Mouse (Mus musculus) intestine, embryonic 15.5 days (tissue): Measurements from ENCODE around the gene Shkbp1. TPM values are rescaled to one million over a fixed set of nuclear protein-coding genes. Genes with fewer than 3 reads are reported as not detected.

ENCODE experiments used
- ATAC-seq: fragments of 200-750 bp; cut with Nextera tagmentation; 2 replicates; pipeline ENCODE4 v1.8.0; 2017; ENCODE audit warnings: moderate TSS enrichment, moderate library complexity
- H3K27ac ChIP-seq: fragments of 300-500 bp; sonication (generic); 2 replicates; pipeline ENCODE4 v1.5.1; 2015; ENCODE audit warnings: mild to moderate bottlenecking, inconsistent platforms
- H3K27me3 ChIP-seq: fragments of 300-500 bp; sonication (generic); replicated peaks from 2 replicates; pipeline ENCODE4 v1.6.1; 2015; ENCODE audit warnings: inconsistent platforms
- H3K36me3 ChIP-seq: fragments of 300-500 bp; sonication (generic); 2 replicates; pipeline ENCODE4 v1.6.1; 2015; ENCODE audit warnings: inconsistent platforms
- H3K4me1 ChIP-seq: fragments of 300-500 bp; sonication (generic); replicated peaks from 2 replicates; pipeline ENCODE4 v1.6.1; 2015; ENCODE audit warnings: inconsistent platforms
- H3K4me2 ChIP-seq: fragments of 300-500 bp; sonication (generic); replicated peaks from 2 replicates; pipeline ENCODE4 v1.6.1; 2015; ENCODE audit warnings: mild to moderate bottlenecking, inconsistent platforms
- H3K4me3 ChIP-seq: fragments of 300-500 bp; sonication (generic); replicated peaks from 2 replicates; pipeline ENCODE4 v1.5.1; 2015; ENCODE audit warnings: inconsistent platforms
- H3K9ac ChIP-seq: fragments of 300-500 bp; sonication (generic); 2 replicates; pipeline ENCODE4 v1.6.1; 2015; ENCODE audit warnings: inconsistent platforms
- H3K9me3 ChIP-seq: fragments of 300-500 bp; sonication (generic); 2 replicates; pipeline ENCODE4 v1.6.1; 2016; ENCODE audit warnings: inconsistent platforms
- WGBS: fragments of 180-500 bp; shearing (Covaris S2); methylation state at CpG from one replicate; pipeline ENCODE4 v1.1.7; 2015; 5-methylcytosine and 5-hydroxymethylcytosine counted together
- polyA plus RNA-seq: library from polyadenylated mRNA; unstranded; fragments of >200 nt; fragmentation: Nextera tagmentation; extraction: Ambion mirVana; gene quantifications from 2 replicates; pipeline ENCODE4 v1.2.1, GENCODE M21; 2015

The Shkbp1 gene
- 35.0 and 35.5 TPM in 2 replicates for polyA plus RNA-seq

DNA sequence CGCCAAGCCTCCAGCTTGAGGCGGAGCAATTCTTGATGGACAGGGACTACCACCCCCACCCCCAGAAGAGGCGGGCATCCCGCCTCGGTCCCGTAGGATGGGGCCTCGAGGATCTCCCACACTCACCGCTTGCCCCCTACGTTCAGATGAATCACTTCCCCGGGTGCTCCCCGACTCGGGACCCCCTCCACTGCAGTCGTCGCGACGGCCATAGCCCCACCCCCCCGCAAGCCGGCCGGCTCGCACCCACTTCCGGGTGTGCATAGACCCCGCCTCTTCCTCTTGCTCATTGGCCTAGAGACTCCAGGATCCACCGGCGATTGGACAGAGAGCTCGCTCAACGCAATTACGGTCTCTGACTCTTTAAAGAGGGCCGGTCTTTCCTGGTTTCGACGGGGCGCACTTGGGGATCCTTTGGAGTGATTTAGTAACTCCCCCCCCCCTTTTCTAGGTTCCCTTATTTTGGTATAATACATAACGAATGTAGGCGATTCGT, at the start of gene Shkbp1:
Gene Shkbp1, minus strand, starts transcription at position 275 of the 496 bp plus-strand sequence.
- H3K4me2 ChIP-seq = peak within 1 kb of the TSS; percentile 82
- no peaks in the 10 kb centered on the region for H3K9me3 ChIP-seq
- H3K4me1 ChIP-seq = peaks cover 18% of the 10 kb centered on the region
- peak; percentile 94 for ATAC-seq
- under 1% methylated on average over 34 of the region's 34 CpGs for WGBS
- H3K36me3 ChIP-seq = no peaks in the 10 kb centered on the region
- H3K9ac ChIP-seq = peak within 1 kb of the TSS; percentile 57
- peak within 1 kb of the TSS; percentile 74 for H3K4me3 ChIP-seq
- H3K27me3 ChIP-seq = no peaks in the 10 kb centered on the region
- peak within 1 kb of the TSS; percentile 85 for H3K27ac ChIP-seq

DNA sequence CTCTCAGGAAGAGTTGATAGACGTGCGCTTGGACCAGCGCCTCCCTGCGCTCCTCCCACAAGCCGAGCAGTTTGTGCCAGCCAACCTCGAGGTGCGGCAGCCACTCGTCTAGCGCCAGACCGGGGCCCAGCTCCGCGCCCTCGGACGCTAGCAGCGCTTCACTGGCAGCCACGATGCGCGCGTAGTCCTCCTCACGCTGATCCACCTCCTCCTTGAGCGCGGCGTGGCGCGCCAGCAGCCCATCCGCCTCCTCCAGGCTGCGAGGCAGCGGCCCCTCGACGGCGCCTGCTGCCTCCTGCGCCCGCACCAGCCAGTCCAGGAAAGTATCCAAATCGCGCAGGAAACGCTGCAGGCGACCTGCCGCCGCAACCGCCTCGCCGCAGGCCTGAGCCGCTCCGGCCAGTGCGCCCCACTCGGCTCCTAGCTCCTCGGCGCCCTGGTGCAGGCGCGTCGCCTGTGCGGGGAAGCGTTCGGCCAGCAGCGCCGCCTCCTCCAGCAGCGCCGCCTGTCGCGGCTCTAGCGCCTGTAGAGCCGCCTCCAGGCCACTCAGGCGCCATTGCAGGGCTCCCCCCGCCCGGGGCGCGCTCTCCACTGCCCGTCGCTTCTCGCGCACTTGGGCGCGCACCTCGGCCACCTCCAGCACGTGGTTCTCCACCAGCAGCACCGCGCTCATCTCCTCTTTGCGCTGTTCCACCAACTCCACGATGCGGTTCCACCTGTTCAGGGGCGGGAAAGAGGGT, 48.6 kb upstream of the Shkbp1 start:
- no peak overlapping the region for H3K9ac ChIP-seq
- ATAC-seq = no peak
- peak overlapping the region; percentile 21 for H3K4me3 ChIP-seq
- peaks cover 77% of the 10 kb centered on the region for H3K27me3 ChIP-seq
- WGBS = 8% methylated on average over 78 of the region's 81 CpGs
- peaks cover 20% of the 10 kb centered on the region for H3K4me1 ChIP-seq
- no peaks in the 10 kb centered on the region for H3K36me3 ChIP-seq
- H3K9me3 ChIP-seq = no peaks in the 10 kb centered on the region
- H3K4me2 ChIP-seq = peak overlapping the region; percentile 47
- no peak overlapping the region for H3K27ac ChIP-seq

DNA sequence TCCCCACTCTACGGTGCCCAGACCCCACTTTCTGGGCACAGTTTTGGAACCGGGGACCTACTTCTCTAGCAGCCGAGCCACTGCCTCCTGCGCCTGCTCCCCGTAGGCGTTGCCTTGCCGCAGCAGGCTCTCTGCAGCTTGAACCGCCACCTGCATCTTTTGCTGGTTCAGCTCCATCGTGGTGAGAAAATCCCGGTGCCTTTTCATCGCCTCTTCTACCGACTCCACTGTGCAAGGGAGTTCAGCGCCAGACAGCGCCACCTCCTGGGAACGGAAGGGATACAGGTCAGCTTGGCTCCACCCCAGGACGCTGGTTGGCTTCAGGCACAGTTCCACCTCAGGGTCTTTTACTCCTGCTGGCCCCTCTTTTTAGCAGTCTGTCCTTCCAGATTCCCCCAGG, 46.9 kb upstream of the Shkbp1 start:
- ATAC-seq = 0 out of 2 replicates have a peak, but pooled peaks have one; percentile 45
- H3K27me3 ChIP-seq = peaks cover 69% of the 10 kb centered on the region

DNA sequence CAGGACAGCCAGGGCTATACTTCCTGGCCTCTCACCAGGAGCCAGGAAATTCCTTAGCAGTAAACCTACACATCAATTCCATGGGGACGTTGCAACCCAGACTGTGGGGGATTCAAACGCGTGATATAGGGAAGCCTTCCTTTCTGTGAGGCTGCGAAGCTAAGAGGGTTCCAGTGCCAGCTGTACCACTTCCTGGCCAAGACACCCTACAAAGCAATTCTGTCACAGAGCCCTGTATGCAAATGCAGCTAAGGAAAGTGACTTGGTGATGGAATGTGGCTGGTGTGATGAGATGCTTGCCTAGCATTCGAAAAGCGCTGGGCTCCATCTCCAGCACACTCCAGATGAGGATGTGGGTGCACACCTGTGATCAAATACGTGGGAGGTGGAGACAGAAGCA, 44.7 kb upstream of the Shkbp1 start:
- no peak overlapping the region for H3K4me2 ChIP-seq
- no peaks in the 10 kb centered on the region for H3K9me3 ChIP-seq
- no peaks in the 10 kb centered on the region for H3K36me3 ChIP-seq
- no peak overlapping the region for H3K9ac ChIP-seq
- H3K27me3 ChIP-seq = peaks cover 70% of the 10 kb centered on the region
- H3K4me3 ChIP-seq = no peak overlapping the region
- WGBS = 70% methylated on average over 7 of the region's 7 CpGs
- no peak for ATAC-seq
- peaks cover 9% of the 10 kb centered on the region; the same call in 1 of the 2 replicates for H3K4me1 ChIP-seq
- no peak overlapping the region for H3K27ac ChIP-seq

More for the DNA sequence above, 46.9 kb upstream of the Shkbp1 start:
- WGBS = 10% methylated on average over 16 of the region's 16 CpGs
- H3K4me3 ChIP-seq = no peak overlapping the region
- H3K4me2 ChIP-seq = no peak overlapping the region
- H3K36me3 ChIP-seq = no peaks in the 10 kb centered on the region
- peaks cover 7% of the 10 kb centered on the region; the same call in 1 of the 2 replicates for H3K4me1 ChIP-seq
- H3K9ac ChIP-seq = no peak overlapping the region
- no peak overlapping the region for H3K27ac ChIP-seq
- no peaks in the 10 kb centered on the region for H3K9me3 ChIP-seq

DNA sequence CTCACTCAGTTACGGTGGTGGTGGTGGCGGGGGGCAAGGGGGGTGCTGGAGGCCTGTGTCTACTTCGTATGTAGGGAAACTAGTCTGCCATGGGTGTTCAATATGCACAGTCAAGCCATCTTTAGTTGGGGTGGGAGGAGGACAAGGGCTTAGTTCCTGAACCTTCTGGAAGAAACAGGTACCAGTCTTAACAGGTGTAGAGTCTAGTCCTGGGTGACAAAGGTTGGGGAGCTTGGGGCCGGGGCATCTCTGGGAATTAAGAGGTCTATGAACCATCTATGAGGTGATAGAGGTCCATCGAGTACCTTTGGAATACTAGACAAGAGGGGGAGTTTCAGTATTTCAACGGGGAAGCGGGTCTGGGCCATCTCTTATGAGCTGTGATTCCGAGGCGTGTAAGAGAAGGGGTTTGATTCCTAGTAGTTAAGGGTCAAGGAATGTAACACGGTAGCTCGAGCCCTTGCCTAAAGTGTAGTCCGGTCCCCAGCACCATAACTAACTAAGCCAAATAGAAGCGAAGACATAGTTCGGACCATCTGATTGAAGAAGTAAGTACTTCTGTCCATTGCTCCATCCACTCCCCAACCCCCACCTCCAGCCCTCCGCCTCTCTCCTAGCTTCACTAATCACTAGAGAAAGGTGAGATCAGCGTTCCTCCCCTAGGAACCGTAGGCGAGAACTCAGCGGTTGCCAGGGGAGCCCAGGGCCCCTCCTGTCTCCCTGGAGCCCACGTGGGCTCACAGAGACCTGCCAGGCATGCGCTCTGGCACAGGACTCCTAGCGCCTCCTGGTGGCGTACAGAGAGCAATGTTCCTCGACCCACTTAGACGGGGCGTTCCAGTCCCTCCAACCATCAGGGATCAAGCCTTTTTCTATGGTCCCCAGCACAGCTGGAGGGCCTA, 41.5 kb upstream of the Shkbp1 start:
- Histone ChIP-seq H3K4me2 (0 out of 2 replicates have a peak overlapping the region, but pooled peaks have one; percentile 22), H3K4me3 (no peak overlapping the region)
- WGBS = 16% methylated on average over 26 of the region's 26 CpGs

DNA sequence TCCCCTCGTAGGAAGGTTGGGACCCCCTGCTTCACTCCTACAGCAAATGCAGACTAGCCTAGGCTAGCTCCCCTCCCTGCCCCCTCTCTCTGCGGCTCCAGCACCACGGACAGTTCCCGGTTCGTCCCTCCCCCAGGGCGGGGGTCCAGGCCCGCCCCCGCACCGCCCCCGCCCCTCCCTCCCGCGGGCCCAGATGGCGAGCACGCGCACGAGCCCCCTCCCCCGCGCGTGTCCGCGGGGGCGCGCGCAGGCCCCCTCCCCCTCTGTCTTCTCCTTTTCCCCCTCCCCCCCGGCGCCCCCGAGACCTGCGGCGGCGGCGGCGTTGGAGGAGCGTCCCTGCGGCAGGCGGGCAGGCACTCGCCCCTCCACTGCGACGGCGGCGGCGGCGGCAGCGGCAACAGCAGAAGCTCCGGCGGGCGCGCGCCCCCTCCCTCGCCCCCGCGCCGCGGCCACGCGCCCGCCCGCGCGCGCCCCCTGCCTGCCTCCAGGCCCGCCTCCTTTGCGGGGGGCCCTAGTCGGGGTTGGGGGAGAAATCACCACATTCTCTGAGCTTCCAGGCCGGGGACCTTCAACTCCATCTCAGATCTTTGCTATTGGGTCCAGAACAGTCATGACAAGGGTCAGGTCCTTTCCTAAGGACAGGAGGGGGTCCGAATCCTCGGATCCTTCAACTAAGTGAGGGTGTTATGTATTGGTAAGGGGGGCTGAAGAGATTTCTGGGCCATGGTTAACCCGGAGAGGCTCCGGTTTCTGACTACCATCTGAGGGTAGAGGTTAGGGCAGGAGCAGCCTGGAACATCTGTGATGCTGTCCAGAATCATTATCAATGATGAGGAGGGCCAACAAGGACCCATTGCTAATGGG, 40.6 kb upstream of the Shkbp1 start:
- 0 out of 2 replicates have a peak, but pooled peaks cover 2% of the 10 kb centered on the region for H3K4me1 ChIP-seq
- peak; percentile 50 for ATAC-seq
- no peaks in the 10 kb centered on the region for H3K9me3 ChIP-seq
- no peak overlapping the region for H3K27ac ChIP-seq
- 2% methylated on average over 53 of the region's 68 CpGs for WGBS
- H3K4me3 ChIP-seq = peak overlapping the region; percentile 49
- H3K9ac ChIP-seq = peak overlapping the region; percentile 28
- H3K4me2 ChIP-seq = peak overlapping the region; percentile 86
- peaks cover 69% of the 10 kb centered on the region for H3K27me3 ChIP-seq
- no peaks in the 10 kb centered on the region for H3K36me3 ChIP-seq

More for the DNA sequence above, 41.5 kb upstream of the Shkbp1 start:
- Histone ChIP-seq H3K9ac (no peak overlapping the region), H3K27ac (no peak overlapping the region), H3K27me3 (peaks cover 66% of the 10 kb centered on the region), H3K9me3 (no peaks in the 10 kb centered on the region), H3K36me3 (no peaks in the 10 kb centered on the region), H3K4me1 (0 out of 2 replicates have a peak, but pooled peaks cover 2% of the 10 kb centered on the region)
- ATAC-seq = peak; percentile 52

DNA sequence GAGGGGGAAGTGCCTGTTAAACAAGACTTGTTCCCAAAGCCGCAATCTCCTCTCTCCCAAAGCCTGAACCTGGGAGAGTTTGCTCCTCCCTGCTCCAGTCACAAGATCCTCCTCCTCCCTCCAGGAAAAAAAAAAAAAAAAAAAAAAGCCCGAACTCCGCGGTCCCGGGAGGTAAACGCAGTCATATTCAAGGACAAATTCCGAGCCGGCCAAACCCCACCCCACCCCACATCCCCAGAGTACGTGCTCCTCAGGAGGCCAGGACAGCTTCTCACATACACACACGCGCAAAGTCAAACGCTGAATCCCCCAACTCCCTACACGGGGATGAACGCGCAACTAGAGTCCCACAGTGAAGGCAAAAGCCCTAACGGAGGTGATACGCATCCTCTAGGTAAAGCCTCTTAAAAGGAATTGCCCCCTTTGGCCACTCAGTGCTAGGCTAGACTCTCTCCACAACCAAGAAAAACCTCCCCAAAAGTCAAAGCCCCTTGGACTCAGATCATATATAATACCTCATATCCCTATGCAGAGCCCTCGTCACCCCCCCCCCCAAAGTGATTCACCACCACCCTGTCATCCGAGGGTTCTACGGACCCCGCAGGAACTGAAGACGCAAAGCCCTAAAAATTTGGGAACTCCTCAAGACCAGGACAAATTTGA, 39.8 kb upstream of the Shkbp1 start:
- Histone ChIP-seq H3K36me3 (no peaks in the 10 kb centered on the region), H3K4me3 (peak overlapping the region; percentile 49), H3K4me2 (peak overlapping the region; percentile 86), H3K9me3 (no peaks in the 10 kb centered on the region), H3K4me1 (0 out of 2 replicates have a peak, but pooled peaks cover 2% of the 10 kb centered on the region), H3K27ac (no peak overlapping the region), H3K9ac (no peak overlapping the region), H3K27me3 (peaks cover 73% of the 10 kb centered on the region)
- WGBS = 1% methylated on average over 22 of the region's 22 CpGs
- ATAC-seq = peak; percentile 31; the same call in 1 of the 2 replicates

DNA sequence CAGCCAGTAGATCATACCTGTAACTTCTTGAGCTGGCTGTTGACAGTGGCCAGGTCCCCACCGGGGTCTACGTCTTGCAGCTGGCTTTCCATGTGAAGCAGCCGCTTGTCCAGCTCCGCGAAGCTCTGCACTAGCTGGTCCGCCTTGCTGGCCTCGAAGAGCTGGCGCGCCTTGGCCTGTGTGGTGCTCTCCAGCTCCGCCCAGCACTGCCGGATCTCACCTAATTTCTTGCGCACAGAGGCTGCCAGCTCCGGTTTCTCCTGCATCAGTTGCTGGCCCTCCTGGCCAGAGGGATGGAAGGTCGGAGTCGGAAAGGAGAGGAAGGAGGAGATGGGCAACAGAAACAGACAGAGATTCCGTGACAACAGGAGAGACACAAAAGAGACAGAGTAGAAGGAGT, 35.6 kb upstream of the Shkbp1 start:
- no peak overlapping the region for H3K27ac ChIP-seq
- H3K4me2 ChIP-seq = no peak overlapping the region
- WGBS = 36% methylated on average over 16 of the region's 16 CpGs
- H3K4me3 ChIP-seq = no peak overlapping the region
- H3K9ac ChIP-seq = no peak overlapping the region
- no peak for ATAC-seq
- 0 out of 2 replicates have a peak, but pooled peaks cover 2% of the 10 kb centered on the region for H3K4me1 ChIP-seq
- no peaks in the 10 kb centered on the region for H3K36me3 ChIP-seq
- H3K9me3 ChIP-seq = no peaks in the 10 kb centered on the region
- H3K27me3 ChIP-seq = peaks cover 49% of the 10 kb centered on the region

DNA sequence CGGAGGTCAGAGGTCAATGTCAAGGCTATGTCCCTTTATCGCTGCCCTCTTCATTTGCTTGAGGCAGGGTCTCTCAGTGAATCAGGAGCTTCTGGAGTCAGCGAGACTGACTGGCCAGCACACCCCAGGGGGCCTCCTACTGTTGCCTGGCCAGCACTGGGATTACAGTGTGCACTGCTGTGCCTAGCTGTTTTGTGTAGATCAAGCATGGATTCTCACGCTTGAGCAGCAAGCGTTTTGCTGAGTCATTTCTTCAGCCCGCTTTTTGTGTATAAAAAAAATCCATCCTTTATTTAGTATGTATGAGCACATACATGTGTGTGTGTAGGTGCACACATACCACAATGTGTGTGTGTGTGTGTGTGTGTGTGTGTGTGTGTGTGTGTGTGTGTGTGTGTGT, 33.4 kb upstream of the Shkbp1 start:
- WGBS = 63% methylated on average over 6 of the region's 6 CpGs

DNA sequence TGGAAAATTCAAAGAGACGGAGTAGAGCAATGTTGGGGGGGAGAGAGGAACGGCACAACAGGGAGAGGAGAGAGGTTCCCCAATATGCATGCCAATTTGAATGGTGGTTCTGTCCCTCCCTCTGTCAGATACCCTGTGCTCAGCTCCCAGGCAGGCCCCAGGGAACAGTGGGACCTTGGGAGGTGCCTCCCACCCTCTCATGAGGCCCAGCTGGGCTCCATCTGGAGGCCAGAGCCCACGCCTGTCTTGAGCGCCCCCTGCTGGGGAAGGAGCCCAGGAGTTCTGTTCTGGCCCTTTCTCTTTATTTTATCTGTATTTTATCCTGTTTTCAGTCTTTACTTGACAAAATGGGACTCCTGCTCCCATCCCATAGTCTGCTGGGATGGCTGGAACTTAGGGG, 28.9 kb upstream of the Shkbp1 start:
- H3K4me2 ChIP-seq = no peak overlapping the region
- no peak for ATAC-seq
- 44% methylated on average over 4 of the region's 4 CpGs for WGBS

More for the DNA sequence above, 33.4 kb upstream of the Shkbp1 start:
- Histone ChIP-seq H3K9ac (no peak overlapping the region), H3K9me3 (no peaks in the 10 kb centered on the region), H3K4me3 (no peak overlapping the region), H3K4me1 (peaks cover 5% of the 10 kb centered on the region), H3K4me2 (no peak overlapping the region), H3K27me3 (peaks cover 27% of the 10 kb centered on the region), H3K27ac (no peak overlapping the region), H3K36me3 (no peaks in the 10 kb centered on the region)
- no peak for ATAC-seq

DNA sequence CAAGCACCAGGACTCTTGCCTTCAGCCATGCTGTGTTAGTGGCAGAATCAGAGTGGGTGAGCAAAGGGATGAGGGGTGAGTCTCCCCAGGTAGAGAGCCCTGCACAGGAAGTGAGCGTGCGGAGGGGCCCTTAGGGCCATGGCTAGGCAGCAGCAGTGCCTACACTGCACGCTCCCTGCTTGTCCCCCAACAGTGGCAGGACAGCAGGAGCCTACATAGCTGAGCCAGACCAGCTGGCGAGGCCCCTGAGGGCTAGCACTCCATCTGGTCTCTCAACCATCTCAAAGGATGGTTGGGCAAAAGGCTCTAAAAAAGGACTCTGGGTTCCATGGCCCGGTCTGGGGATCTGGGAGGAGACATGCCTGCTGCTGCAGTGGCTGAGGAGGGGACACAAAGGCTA, 28.3 kb upstream of the Shkbp1 start:
- H3K9me3 ChIP-seq = no peaks in the 10 kb centered on the region
- no peak overlapping the region for H3K27ac ChIP-seq
- H3K4me3 ChIP-seq = no peak overlapping the region
- peaks cover 5% of the 10 kb centered on the region for H3K4me1 ChIP-seq
- no peaks in the 10 kb centered on the region; the same call in 1 of the 2 replicates for H3K27me3 ChIP-seq
- H3K36me3 ChIP-seq = no peaks in the 10 kb centered on the region
- H3K4me2 ChIP-seq = no peak overlapping the region
- ATAC-seq = no peak
- WGBS = 75% methylated on average over 5 of the region's 5 CpGs
- H3K9ac ChIP-seq = no peak overlapping the region

More for the DNA sequence above, 28.9 kb upstream of the Shkbp1 start:
- H3K4me3 ChIP-seq = no peak overlapping the region
- no peaks in the 10 kb centered on the region for H3K9me3 ChIP-seq
- no peaks in the 10 kb centered on the region; the same call in 1 of the 2 replicates for H3K27me3 ChIP-seq
- no peaks in the 10 kb centered on the region for H3K36me3 ChIP-seq
- H3K9ac ChIP-seq = no peak overlapping the region
- no peak overlapping the region for H3K27ac ChIP-seq
- H3K4me1 ChIP-seq = peaks cover 5% of the 10 kb centered on the region
